ENCODE assay signal across 8 mouse cellular contexts in genomic region chr8:119960531-119961104, GRCm38 (mm10). TPM values are rescaled to one million over a fixed set of nuclear protein-coding genes. Genes with fewer than 3 reads are reported as not detected.
DNase-seq lines count a peak whose midpoint lies in the region; ATAC-seq and TF ChIP-seq lines count a peak whose summit lies in the region.

No protein-coding gene starts in this region.

- H3K4me2 ChIP-seq in heart, embryonic 11.5 days, result no peak overlapping the region
- no peak overlapping the region for H3K4me2 ChIP-seq in liver, embryonic 11.5 days

- H3K4me1 ChIP-seq in heart, embryonic 11.5 days (ENCODE audit: control insufficient read depth, insufficient read depth, low read length), result no peaks in the 10 kb centered on the region
- H3K4me1 ChIP-seq in cerebellum, adult 2 months (ENCODE audit: control insufficient read depth, insufficient read depth, low read length), result peaks cover 12% of the 10 kb centered on the region
- peaks cover 11% of the 10 kb centered on the region for H3K4me1 ChIP-seq in olfactory bulb, adult 2 months (ENCODE audit: control insufficient read depth, insufficient read depth, low read length)
- no peaks in the 10 kb centered on the region for H3K4me1 ChIP-seq in liver, embryonic 11.5 days (replicated peaks; ENCODE audit: control insufficient read depth, insufficient read depth, low read length)

- no peak for TF ChIP-seq POLR2A in cerebellum, adult 2 months (IDR thresholded peaks at IDR 0.05; ENCODE audit: borderline replicate concordance, insufficient read depth, low read length)
- TF ChIP-seq POLR2A in olfactory bulb, adult 2 months (IDR thresholded peaks at IDR 0.05; ENCODE audit: insufficient read depth, low read depth, low read length), result no peak

- 45% methylated on average over 5 of the region's 5 CpGs for WGBS in heart, embryonic 11.5 days (ENCODE audit: insufficient replicate concordance)
- 18% methylated on average over 5 of the region's 5 CpGs for WGBS in cerebellum, adult 2 months
- 16% methylated on average over 5 of the region's 5 CpGs for WGBS in olfactory bulb, adult 2 months
- 62% methylated on average over 5 of the region's 5 CpGs for WGBS in liver, embryonic 11.5 days

- H3K9me3 ChIP-seq in heart, embryonic 11.5 days (replicated peaks; ENCODE audit: control insufficient read depth, low read length), result no peaks in the 10 kb centered on the region
- no peaks in the 10 kb centered on the region for H3K9me3 ChIP-seq in liver, embryonic 11.5 days (ENCODE audit: control insufficient read depth, low read length)

- peak; percentile 96 for DNase-seq in heart, adult 11 months
- peak; percentile 79 to 88 for DNase-seq in cerebellum, adult 2 months
- DNase-seq in gastrocnemius, postnatal 10 days, result peak; percentile 47
- peak; percentile 53 to 70 for DNase-seq in left cerebral cortex, adult 18-20 months (ENCODE audit: low spot score in 2 of 2)
- DNase-seq in liver, embryonic 11.5 days (ENCODE audit: low spot score), result no peak
- DNase-seq in thymus, postnatal 4 days, result no peak

- H3K36me3 ChIP-seq in heart, embryonic 11.5 days (ENCODE audit: control insufficient read depth, insufficient read depth, low read length), result peaks cover 19% of the 10 kb centered on the region
- peaks cover 21% of the 10 kb centered on the region for H3K36me3 ChIP-seq in liver, embryonic 11.5 days (ENCODE audit: control insufficient read depth, insufficient read depth, low read length)

- no peak overlapping the region for H3K4me3 ChIP-seq in heart, embryonic 11.5 days (ENCODE audit: low read depth, low read length)
- no peak overlapping the region for H3K4me3 ChIP-seq in cerebellum, adult 2 months (replicated peaks; ENCODE audit: insufficient read depth, low read depth, low read length)
- no peak overlapping the region for H3K4me3 ChIP-seq in olfactory bulb, adult 2 months (ENCODE audit: insufficient read depth, low read depth, low read length)
- H3K4me3 ChIP-seq in liver, embryonic 11.5 days (ENCODE audit: low read depth, low read length), result no peak overlapping the region

- H3K9ac ChIP-seq in heart, embryonic 11.5 days (ENCODE audit: low read depth, low read length), result no peak overlapping the region
- H3K9ac ChIP-seq in liver, embryonic 11.5 days (ENCODE audit: low read depth, low read length), result no peak overlapping the region

- peak; percentile 18; the same call in 1 of the 2 replicates for TF ChIP-seq CTCF in cerebellum, adult 2 months (IDR thresholded peaks at IDR 0.05; ENCODE audit: borderline replicate concordance, insufficient read depth, low read depth, low read length)
- no peak for TF ChIP-seq CTCF in olfactory bulb, adult 2 months (IDR thresholded peaks at IDR 0.05; ENCODE audit: insufficient read depth, low read depth, low read length)

- no peak overlapping the region for H3K27ac ChIP-seq in heart, embryonic 11.5 days (ENCODE audit: low read depth, low read length)
- no peak overlapping the region for H3K27ac ChIP-seq in cerebellum, adult 2 months (ENCODE audit: insufficient read depth, low read length)
- H3K27ac ChIP-seq in olfactory bulb, adult 2 months (ENCODE audit: insufficient read depth, low read depth, low read length), result peak overlapping the region; percentile 77
- H3K27ac ChIP-seq in liver, embryonic 11.5 days (ENCODE audit: low read depth, low read length), result no peak overlapping the region

- no peak for ATAC-seq in heart, embryonic 11.5 days (replicated peaks; ENCODE audit: insufficient number of reproducible peaks, low FRiP score, low TSS enrichment)
- ATAC-seq in liver, embryonic 11.5 days (replicated peaks; ENCODE audit: low FRiP score), result no peak

- no peaks in the 10 kb centered on the region for H3K27me3 ChIP-seq in heart, embryonic 11.5 days (ENCODE audit: control insufficient read depth, insufficient read depth, low read length)
- H3K27me3 ChIP-seq in cerebellum, adult 2 months (ENCODE audit: control insufficient read depth, insufficient read depth, low read length), result no peaks in the 10 kb centered on the region
- no peaks in the 10 kb centered on the region for H3K27me3 ChIP-seq in liver, embryonic 11.5 days (replicated peaks; ENCODE audit: control insufficient read depth, insufficient read depth, low read length)

RNA-seq across cellular contexts. Expression of gene Crispld2, which starts 31.6 kb away (rescaled TPM):
- 1.7 and 2.8 TPM in 2 replicates for polyA plus RNA-seq in heart, embryonic 11.5 days (2014; fragmentation: Nextera tagmentation; extraction: Ambion mirVana)
- polyA plus RNA-seq in cerebellum, adult 2 months (2012; rRNA removed), result 2.4 and 2.6 TPM in 2 replicates
- total RNA-seq in gastrocnemius, postnatal 10 days (2021), result 1 to 10 TPM; 3.9 to 5.3 TPM
- 1 to 10 TPM; 2.1 to 2.7 TPM for total RNA-seq in left cerebral cortex, adult 18-20 months (2021)
- polyA plus RNA-seq in olfactory bulb, adult 2 months (2012; ENCODE audit: insufficient read depth, insufficient read length, low replicate concordance, missing spikeins), result not detected in 2 replicates
- 3.8 and 4.4 TPM in 2 replicates for polyA plus RNA-seq in liver, embryonic 11.5 days (2014; fragmentation: Nextera tagmentation; extraction: Ambion mirVana)

RNA-seq across cellular contexts. Expression of gene Gm20388, which starts 50.0 kb away (rescaled TPM):
- polyA plus RNA-seq in heart, embryonic 11.5 days (2014; fragmentation: Nextera tagmentation; extraction: Ambion mirVana), result 6.4 TPM in 1 of 2 replicates, not detected in the other
- 18.7 and 24.4 TPM in 2 replicates for polyA plus RNA-seq in cerebellum, adult 2 months (2012; rRNA removed)
- total RNA-seq in gastrocnemius, postnatal 10 days (2021), result 1 to 10 TPM; 2.9 to 6.0 TPM
- total RNA-seq in left cerebral cortex, adult 18-20 months (2021), result 1 to 10 TPM; 4.4 to 7.8 TPM
- not detected in 2 replicates for polyA plus RNA-seq in olfactory bulb, adult 2 months (2012; ENCODE audit: insufficient read depth, insufficient read length, low replicate concordance, missing spikeins)
- 1.4 and 5.3 TPM in 2 replicates for polyA plus RNA-seq in liver, embryonic 11.5 days (2014; fragmentation: Nextera tagmentation; extraction: Ambion mirVana)

RNA-seq across cellular contexts. Expression of gene Usp10, which starts 50.5 kb away (rescaled TPM):
- 99.2 and 104 TPM in 2 replicates for polyA plus RNA-seq in heart, embryonic 11.5 days (2014; fragmentation: Nextera tagmentation; extraction: Ambion mirVana)
- 96.4 and 110 TPM in 2 replicates for polyA plus RNA-seq in cerebellum, adult 2 months (2012; rRNA removed)
- 10 to 100 TPM; 57.4 to 65.4 TPM for total RNA-seq in gastrocnemius, postnatal 10 days (2021)
- 10 to 100 TPM; 87.0 to 94.9 TPM for total RNA-seq in left cerebral cortex, adult 18-20 months (2021)
- not detected in 2 replicates for polyA plus RNA-seq in olfactory bulb, adult 2 months (2012; ENCODE audit: insufficient read depth, insufficient read length, low replicate concordance, missing spikeins)
- 175 and 190 TPM in 2 replicates for polyA plus RNA-seq in liver, embryonic 11.5 days (2014; fragmentation: Nextera tagmentation; extraction: Ambion mirVana)

Comparison
In these comparisons a context has a peak if more than half of its experiments do, and no peak if none do; other contexts are left out.
1. DNase-seq: peak in heart, adult 11 months (single experiment), cerebellum, adult 2 months (2 of 2), gastrocnemius, postnatal 10 days (single experiment) and left cerebral cortex, adult 18-20 months (2 of 2); none in liver, embryonic 11.5 days (single experiment) and thymus, postnatal 4 days (single experiment).
2. RNA of gene Usp10, which starts 50.5 kb away (polyA plus RNA-seq): 175 to 190 TPM in liver, embryonic 11.5 days, 96.4 to 110 TPM in cerebellum, adult 2 months and 99.2 to 104 TPM in heart, embryonic 11.5 days; not detected in olfactory bulb, adult 2 months; every median in the first group is over 10 times any median in the second.